Mouse (Mus musculus): Measurements from ENCODE around the gene Foxe1. TPM values are rescaled to one million over a fixed set of nuclear protein-coding genes. Genes with fewer than 3 reads are reported as not detected.
A peak's percentile ranks its signal among the peaks of the same experiment; 100 is the strongest.

Foxe1 gene
- total RNA-seq, 2 experiments from 2014 or later, result not detected

DNA sequence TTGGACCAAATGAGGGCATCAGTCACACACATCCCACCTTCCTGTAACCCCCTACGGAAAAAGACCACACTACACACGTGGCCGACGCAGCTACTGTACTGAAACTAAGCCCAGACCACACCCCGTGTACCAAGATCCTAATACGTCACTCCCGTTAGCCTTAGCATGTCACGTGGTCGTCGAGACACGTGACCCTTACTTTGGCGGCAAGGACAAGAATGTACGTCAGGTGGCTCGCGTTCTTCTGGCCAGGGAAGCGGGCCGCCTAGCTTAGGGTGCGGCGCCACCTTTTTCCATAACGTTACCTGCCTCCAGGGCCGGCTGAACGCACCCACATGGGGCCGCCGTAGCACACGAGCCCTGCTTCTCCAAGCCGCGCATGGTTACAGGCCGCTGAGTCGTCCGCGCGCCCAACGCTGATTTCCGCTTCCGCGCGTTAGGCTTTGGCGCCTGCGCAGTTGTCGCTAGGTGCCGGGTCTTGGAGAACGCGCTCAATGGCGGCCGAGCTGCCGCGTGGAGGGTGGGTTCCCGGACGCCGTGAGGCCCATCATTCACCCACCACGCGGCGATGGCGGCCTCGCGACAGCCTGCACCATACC lies 45.7 kb downstream of the Foxe1 start, which contains the start of gene Trmo:
Trmo (minus strand) TSS at position 425 of the 599 bp plus-strand sequence.
- intact Hi-C loops (cut with DNase I), result no loop called here
- DNase-seq (ENCODE audit: extremely low spot score in 1 of 2, low spot score in 2 of 2), result peak; percentile 92 to 96

DNA sequence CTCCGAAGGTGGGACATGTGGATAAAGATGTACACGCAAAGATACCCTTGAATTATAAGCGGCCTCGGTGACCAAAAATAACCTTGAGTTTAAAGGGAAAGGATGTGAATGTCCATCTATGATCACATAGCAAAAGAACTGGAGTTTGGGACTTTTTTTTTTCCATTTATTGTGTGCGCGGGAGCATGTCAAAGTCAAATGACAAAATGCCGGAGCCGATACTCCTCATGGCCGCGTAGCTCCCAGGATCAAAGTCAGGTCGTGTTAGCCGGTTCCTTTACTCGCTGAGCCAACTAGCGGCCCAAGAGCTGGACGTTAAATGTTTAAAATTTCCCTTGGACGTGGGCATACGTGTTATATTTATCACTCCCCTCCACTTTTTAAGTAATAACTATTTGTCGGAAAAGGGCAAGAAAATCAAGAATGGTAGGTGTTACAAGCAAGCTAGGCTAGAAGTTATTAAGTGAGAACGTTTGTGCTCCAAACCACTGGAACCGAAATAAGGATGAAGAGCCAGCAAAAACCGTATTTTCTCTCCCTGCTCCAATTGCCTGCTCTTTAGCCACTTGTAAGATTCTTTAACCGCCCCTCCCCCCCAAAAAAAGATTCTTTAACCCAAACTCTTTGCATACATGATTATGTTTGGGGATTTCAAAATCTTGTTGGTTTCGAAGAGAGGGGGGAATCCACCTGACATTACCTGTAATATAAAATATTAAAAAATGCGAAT lies 46.4 kb downstream of the Foxe1 start:
- intact Hi-C loops (cut with DNase I), result loop anchor here (5.0 kb wide), 1 partner anchor 63 kb away; the partner anchor contains the start of gene Anp32b
- DNase-seq (ENCODE audit: extremely low spot score in 1 of 2, low spot score in 2 of 2), result peak in 1 of 2 experiments; percentile 32

DNA sequence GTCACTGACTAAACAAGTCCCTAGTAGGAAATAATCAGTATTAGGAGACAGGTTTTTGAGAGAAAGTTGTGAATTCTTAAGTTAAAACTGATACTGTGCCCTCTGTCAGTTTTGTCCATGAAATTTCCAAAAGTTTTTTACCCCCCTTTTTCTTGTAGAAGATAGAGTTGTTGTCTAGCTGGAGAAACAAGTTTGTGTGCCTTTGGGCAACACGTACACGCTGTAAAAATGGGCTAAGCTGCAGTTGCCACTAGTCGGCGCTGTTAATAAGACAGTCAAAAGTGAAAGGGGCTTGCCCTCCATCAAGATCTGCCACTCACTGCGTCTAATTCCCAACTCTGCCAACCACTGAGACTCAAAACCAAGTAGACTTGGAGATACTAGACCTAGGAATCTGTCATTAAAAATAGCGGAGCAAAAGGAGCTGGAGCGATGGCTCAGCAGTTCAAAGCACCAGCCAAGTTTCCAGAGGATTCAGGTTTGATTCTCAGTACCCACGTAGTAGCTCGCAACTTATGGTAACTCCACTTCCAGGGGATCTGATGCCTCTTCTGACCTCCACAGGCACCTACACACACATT lies 47.1 kb downstream of the Foxe1 start:
- peak; percentile 74 to 82 for DNase-seq (ENCODE audit: extremely low spot score in 1 of 2, low spot score in 2 of 2)
- intact Hi-C loops (cut with DNase I), result loop anchor here (5.0 kb wide), 1 partner anchor 62 kb away; the partner anchor contains the start of gene Anp32b

DNA sequence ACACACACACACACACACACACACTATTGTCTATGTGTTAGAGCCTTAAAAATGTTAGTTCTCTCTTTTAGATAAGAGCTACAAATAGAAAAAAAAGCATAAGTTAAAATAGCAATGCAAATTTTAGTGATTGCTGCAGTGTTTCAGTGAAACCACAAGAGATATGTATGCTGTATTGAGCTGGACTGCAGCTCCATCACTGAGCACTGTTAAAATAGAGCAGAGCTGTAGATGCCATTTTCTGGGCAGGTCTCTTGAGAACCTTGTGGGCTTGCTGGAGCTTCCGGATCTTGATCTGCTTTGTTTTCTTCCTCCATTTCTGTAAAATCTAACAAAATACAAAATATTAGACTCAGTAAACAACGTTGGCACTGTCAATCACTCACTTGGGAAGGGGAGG lies 51.0 kb downstream of the Foxe1 start:
- intact Hi-C loops (cut with DNase I), result loop anchor here (5.0 kb wide), 1 partner anchor 58 kb away; the partner anchor contains the start of gene Anp32b
- DNase-seq (ENCODE audit: extremely low spot score in 1 of 2, low spot score in 2 of 2), result no peak

DNA sequence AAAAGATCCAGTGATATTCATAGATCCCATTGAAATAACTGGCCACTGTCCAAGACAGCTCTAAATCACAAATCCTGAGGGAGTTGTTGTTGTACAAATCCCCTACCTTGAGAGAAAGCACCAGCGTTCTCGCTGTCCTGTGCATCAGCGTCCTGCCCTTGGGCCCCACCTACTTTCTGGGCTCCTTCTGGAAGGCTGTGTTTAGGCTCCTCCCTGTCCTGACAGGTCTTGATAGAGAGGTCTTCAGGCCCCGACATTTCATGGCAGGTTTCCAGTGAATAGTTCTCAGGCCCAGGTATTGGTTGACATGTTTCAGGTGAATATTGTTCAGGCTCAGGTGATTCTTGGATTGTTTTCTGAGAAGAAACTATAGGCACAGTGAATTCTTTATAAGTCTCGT lies 52.3 kb downstream of the Foxe1 start:
- intact Hi-C loops (cut with DNase I), result no loop called here
- no peak for DNase-seq (ENCODE audit: extremely low spot score in 1 of 2, low spot score in 2 of 2)

Other genes starting within 250 kb of the Foxe1 start
- gene Ncbp1, start 205.0 kb upstream of the Foxe1 start, total RNA-seq (2021), result 10 to 100 TPM; 48.7 to 53.1 TPM
- gene Tstd2, start 204.9 kb upstream of the Foxe1 start, total RNA-seq (2021), result 10 to 100 TPM; 16.5 to 16.9 TPM
- 10 to 100 TPM; 14.6 to 16.2 TPM for gene Xpa, start 147.3 kb upstream of the Foxe1 start, total RNA-seq (2021)
- 1 to 10 TPM; 3.7 to 4.6 TPM for gene Trmo, start 45.8 kb downstream of the Foxe1 start, total RNA-seq (2021)
- not detected for gene Hemgn, start 69.9 kb downstream of the Foxe1 start, total RNA-seq (2021)
- gene Anp32b, start 107.3 kb downstream of the Foxe1 start, total RNA-seq (2021), result 10 to 100 TPM; 52.0 to 52.7 TPM
- 10 to 100 TPM; 30.7 to 35.0 TPM for gene Nans, start 145.6 kb downstream of the Foxe1 start, total RNA-seq (2021)
- 1 to 10 TPM; 1.2 to 1.4 TPM for gene Trim14, start 192.5 kb downstream of the Foxe1 start, total RNA-seq (2021)

Measured in left cerebral cortex, postnatal 10 days (tissue).